Mouse (Mus musculus) cortical plate, adult 2 months (tissue): ENCODE data around the gene Drc1. TPM values are rescaled to one million over a fixed set of nuclear protein-coding genes. Genes with fewer than 3 reads are reported as not detected.

Experiments used
- H3K27ac ChIP-seq: fragments of 200-500 bp; 2 replicates; pipeline ENCODE4 v1.5.1; 2012; ENCODE audit warnings: low read length, control low read depth, inconsistent platforms; ENCODE audit not compliant: insufficient read depth
- H3K4me1 ChIP-seq: fragments of 200-500 bp; 2 replicates; pipeline ENCODE4 v1.6.1; 2011; ENCODE audit warnings: low read length; ENCODE audit not compliant: control insufficient read depth, insufficient read depth
- H3K4me3 ChIP-seq: fragments of 200-500 bp; 2 replicates; pipeline ENCODE4 v1.5.1; 2011; ENCODE audit warnings: mild to moderate bottlenecking, low read length, control low read depth; ENCODE audit not compliant: insufficient read depth
- CTCF ChIP-seq: fragments of 200-500 bp; IDR thresholded peaks from 2 replicates; pipeline ENCODE4 v1.5.1; 2011; ENCODE audit warnings: mild to moderate bottlenecking, control low read depth, low read length; ENCODE audit not compliant: insufficient read depth; ENCODE audit errors: extremely low read depth
- POLR2A ChIP-seq: fragments of 200-500 bp; IDR thresholded peaks from 2 replicates; pipeline ENCODE4 v1.6.1; 2011; ENCODE audit warnings: mild to moderate bottlenecking, low read length, control low read depth; ENCODE audit not compliant: insufficient read depth; ENCODE audit errors: extremely low read depth
- polyA plus RNA-seq: library from polyadenylated mRNA; depleted of rRNA; stranded (reverse); fragments of >200 nt; gene quantifications from 2 replicates; pipeline ENCODE4 v1.2.3, GENCODE M21; 2012; rRNA removed

Drc1 gene
- 12.2 and 13.7 TPM in 2 replicates for polyA plus RNA-seq

DNA sequence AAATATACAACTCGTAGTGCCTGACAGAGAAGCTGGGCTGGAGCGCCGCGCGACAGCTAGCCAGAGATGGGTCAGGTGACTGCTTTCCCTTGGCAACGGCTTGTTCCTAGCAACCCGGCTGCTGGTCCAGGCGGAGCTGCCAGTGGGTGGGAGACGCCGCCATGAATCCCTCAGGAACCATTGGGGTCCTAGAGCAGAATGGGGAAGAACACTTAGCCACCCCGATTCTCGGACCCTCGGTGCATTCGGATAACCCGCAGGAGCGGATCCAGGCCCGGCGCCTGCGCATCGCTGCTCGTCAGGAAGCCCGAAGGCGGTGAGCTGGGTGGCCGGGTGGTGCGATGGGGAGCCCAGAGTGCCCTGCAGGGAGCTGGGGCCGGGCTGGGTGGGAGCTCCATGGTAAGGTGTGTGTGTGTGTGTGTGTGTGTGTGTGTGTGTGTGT lies at the start of gene Drc1:
Gene Drc1, plus strand, starts transcription at position 98 of the 442 bp plus-strand sequence.
- H3K4me3 ChIP-seq, result peak within 1 kb of the TSS; percentile 44
- TF ChIP-seq CTCF (no peak), POLR2A (peak; percentile 44; the same call in 1 of the 2 replicates)
- H3K27ac ChIP-seq, result no peak within 1 kb of the TSS
- no peaks in the 10 kb centered on the region for H3K4me1 ChIP-seq

DNA sequence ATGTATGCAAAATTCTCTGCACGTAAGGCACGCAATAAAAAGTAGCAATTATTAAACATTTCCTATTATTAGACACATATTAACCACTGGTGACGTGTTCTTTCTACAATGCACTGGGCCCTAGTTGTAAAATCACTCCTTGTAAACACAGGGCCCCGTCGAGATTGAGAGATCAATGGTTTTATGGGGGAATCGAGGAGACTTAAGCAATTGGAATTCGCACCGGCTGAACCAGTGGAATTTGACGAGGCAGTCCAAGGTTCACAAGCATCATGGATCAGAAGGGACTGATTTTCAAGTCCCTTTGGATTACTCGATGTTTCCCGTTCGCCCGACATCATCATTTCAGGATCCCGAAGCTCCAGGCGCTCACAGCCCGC lies 49.3 kb upstream of the Drc1 start:
- H3K27ac ChIP-seq, result peak overlapping the region; percentile 29; the same call in 1 of the 2 replicates
- no peak for TF ChIP-seq POLR2A
- no peak for TF ChIP-seq CTCF
- H3K4me3 ChIP-seq, result peak overlapping the region; percentile 61
- H3K4me1 ChIP-seq, result no peaks in the 10 kb centered on the region

DNA sequence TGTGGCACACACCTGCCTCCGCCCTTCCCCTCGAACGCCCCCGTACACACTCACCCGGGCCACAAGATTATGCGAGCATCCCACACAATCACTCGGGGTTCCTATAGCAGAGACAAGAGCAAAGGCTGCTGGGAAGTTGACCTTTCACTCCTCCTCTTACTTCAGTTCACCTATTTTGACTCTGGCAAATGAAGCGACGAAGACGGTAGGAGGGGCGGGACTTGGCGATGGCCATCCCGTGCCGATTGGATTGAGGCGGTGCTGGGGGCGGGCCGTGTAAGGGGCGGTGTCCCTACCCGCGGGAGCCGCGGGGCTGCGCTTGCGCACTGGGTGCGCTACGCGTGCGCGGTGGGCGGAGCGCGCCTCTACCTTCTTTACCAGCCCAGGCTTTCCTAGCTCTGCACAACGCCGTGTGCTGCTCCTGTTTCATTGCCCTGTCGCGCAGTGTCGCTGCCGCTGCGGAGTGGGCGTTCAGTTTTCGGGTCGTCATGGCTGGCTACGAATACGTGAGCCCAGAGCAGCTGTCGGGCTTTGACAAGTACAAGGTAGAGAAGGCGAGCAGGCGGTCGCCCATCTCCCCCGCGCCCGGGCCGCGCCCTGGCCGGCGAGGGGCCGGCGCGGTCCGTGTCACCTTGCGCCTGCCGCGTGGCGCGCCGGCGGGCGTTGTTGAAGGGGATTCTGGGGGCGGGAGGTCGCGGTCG lies 48.8 kb upstream of the Drc1 start, which contains the start of gene Selenoi:
Gene Selenoi, plus strand, starts transcription at position 311 of the 701 bp plus-strand sequence.
- peak within 1 kb of the TSS; percentile 51 for H3K27ac ChIP-seq
- TF ChIP-seq CTCF (no peak), POLR2A (peak; percentile 99)
- H3K4me3 ChIP-seq, result peak within 1 kb of the TSS; percentile 61
- no peaks in the 10 kb centered on the region for H3K4me1 ChIP-seq

DNA sequence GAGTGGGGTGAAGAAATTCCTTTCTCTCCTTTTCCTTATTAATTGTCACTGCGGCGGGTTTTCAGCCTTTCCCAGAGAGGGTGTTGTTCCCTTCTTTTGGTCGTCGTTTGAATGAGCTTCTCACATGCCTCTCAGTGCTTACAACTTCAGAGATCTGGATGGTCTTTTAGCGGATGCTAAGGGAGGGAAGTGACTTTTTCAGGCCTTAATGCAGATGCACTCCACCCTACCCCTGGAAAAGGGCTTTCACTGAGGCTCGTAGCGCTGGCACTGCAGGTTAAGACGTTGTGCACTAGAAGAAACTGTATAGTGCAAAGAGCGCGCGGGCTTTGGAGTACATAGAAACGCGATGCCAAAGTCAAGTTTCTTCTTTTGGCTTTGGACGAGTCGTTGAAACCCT lies 48.1 kb upstream of the Drc1 start:
- Histone ChIP-seq H3K27ac (peak overlapping the region; percentile 51), H3K4me1 (no peaks in the 10 kb centered on the region), H3K4me3 (peak overlapping the region; percentile 61)
- TF ChIP-seq CTCF, result no peak
- no peak for TF ChIP-seq POLR2A

DNA sequence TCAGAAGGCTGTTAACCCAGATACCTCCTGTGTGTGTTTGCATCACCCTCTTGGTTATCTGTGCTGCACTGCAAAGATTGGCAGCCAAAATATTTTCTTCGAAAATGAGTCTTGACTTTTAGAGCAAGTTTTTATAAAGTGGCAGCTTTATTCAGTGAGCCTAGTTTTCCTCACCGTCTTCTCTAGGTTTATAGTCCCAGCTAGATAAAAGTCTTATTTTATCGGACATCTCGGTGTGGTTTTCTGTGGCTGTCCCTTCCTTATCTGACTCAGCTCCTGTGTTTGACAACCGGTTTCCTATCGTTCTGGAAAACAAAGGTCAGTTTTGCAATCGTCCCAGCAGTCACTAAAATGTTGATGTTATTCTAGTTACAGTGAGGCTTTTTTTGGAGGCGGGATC lies 47.2 kb upstream of the Drc1 start:
- H3K4me3 ChIP-seq, result no peak overlapping the region; the same call in 1 of the 2 replicates
- no peak overlapping the region for H3K27ac ChIP-seq
- no peaks in the 10 kb centered on the region for H3K4me1 ChIP-seq
- no peak for TF ChIP-seq POLR2A
- no peak for TF ChIP-seq CTCF

DNA sequence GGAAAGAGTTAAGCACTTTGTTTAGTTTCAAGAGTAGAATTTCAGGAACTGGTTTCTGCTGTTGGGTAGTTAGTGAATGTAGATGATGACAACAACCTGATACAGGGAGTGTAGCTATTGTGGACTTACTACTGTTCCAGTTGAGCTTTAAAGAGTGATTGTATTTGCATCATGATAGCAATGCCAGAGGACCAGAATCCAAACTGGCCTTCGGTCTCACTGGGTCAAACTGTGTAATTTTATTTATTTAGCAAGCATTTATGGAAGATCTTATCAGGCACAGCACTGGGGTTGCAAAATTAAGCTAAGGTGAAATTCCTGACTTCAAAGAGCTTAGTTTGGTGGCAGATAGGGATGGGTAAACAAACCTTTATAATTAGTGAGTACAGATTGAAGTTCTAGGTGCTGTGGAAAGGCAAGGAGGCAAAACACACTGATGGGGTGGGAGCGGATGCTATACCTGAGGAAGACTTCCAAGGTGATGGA lies 45.5 kb upstream of the Drc1 start:
- TF ChIP-seq POLR2A, result no peak
- TF ChIP-seq CTCF, result no peak
- no peak overlapping the region for H3K27ac ChIP-seq
- no peak overlapping the region for H3K4me3 ChIP-seq
- H3K4me1 ChIP-seq, result no peaks in the 10 kb centered on the region

DNA sequence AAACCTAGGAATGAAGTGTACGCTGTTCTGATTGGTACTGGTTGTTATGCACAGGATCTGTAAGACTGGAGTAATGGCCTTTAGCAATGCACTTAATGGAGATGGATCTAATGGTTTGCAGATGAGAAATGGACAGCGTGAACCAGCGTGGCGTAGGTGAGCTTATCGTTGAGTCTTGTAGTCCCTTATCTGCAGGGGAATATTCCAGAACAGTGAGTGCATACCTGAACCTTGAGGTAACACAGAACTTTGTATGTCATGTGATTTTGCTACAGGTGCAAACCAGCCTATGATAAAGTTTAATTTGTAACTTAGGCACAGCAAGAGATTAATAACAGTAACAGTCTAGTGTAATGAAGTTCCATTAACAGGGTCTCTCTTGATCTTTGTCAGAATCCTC lies 42.7 kb upstream of the Drc1 start:
- Histone ChIP-seq H3K4me1 (no peaks in the 10 kb centered on the region), H3K4me3 (no peak overlapping the region), H3K27ac (no peak overlapping the region)
- no peak for TF ChIP-seq CTCF
- TF ChIP-seq POLR2A, result no peak

DNA sequence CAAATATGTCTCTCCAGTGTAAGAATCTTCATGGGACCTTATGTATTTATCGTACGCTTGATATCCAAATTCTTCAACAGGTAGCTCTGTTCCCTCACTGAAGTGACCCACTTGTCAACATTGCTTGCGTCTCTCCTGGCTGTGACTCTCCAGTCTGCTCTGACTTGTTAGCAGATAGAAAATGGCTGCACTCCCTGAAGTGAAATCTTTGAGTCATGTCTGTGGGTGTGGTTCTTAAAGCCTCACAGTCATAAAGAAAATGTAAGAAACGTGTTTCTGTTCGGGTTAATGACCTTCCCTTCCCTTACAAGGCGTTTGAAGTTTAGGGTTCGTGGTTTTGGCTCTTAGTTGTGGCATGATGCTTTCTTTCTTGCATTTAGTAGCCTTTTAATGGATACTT lies 40.6 kb upstream of the Drc1 start:
- no peak overlapping the region for H3K27ac ChIP-seq
- TF ChIP-seq POLR2A, result no peak
- TF ChIP-seq CTCF, result no peak
- H3K4me1 ChIP-seq, result no peaks in the 10 kb centered on the region
- H3K4me3 ChIP-seq, result no peak overlapping the region

DNA sequence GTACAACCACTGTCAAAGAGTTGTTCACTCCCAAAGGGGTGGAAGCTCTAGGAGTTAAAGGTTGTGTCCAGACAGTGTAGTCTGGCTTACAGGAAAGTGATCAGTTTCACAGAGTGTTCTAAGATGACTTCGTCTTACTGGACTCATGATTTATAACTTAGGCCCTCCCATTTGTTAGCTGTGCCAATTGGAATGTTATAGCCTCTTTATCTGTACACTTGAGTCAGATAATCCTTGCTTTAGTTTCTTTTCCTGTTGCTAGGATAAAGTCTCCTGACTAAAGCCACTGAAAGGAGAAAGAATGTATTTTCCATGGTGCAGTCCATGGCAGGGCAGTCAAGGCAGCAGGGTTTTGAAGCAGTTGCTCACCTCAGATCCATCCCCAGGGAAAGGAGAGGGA lies 38.8 kb upstream of the Drc1 start:
- TF ChIP-seq POLR2A (no peak), CTCF (no peak)
- Histone ChIP-seq H3K27ac (no peak overlapping the region), H3K4me3 (no peak overlapping the region), H3K4me1 (no peaks in the 10 kb centered on the region)

DNA sequence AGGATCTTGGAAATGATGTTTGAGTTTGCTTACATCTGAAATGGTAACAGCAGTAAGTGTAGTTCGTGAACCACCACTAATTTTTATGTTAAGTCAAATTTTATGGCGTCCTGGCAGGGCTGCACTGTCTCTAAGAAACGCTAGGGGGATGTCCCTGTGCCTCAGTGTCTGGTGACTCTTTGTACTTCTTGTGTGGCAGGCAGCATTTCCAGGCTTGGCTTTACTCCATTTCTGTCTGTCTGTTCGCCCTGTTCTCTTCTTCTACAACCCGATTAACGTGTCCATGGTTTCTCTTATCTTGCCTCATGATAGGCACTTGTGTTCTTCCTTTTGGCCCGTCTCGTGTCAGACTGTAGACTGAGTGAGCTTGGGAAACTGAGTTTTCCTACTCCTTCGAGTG lies 37.4 kb upstream of the Drc1 start:
- no peaks in the 10 kb centered on the region for H3K4me1 ChIP-seq
- peak; percentile 24; the same call in 1 of the 2 replicates for TF ChIP-seq CTCF
- TF ChIP-seq POLR2A, result no peak
- H3K27ac ChIP-seq, result no peak overlapping the region
- H3K4me3 ChIP-seq, result no peak overlapping the region
